Mouse (Mus musculus) stomach, postnatal 0 days (tissue): ENCODE data around the gene Fanca. TPM values are rescaled to one million over a fixed set of nuclear protein-coding genes. Genes with fewer than 3 reads are reported as not detected.

Experiments used
- ATAC-seq: fragments of 200-750 bp; cut with Nextera tagmentation; 2 replicates; pipeline ENCODE4 v1.8.0; 2017; ENCODE audit not compliant: low FRiP score, low TSS enrichment
- DNase-seq: peaks from one replicate; pipeline ENCODE4 v3.0.0-alpha.2; 2016; ENCODE audit warnings: low spot score
- H3K27ac ChIP-seq: fragments of 300-500 bp; sonication (generic); replicated peaks from 2 replicates; pipeline ENCODE4 v1.5.1; 2014; ENCODE audit warnings: mild to moderate bottlenecking, control low read depth
- H3K27me3 ChIP-seq: fragments of 300-500 bp; sonication (generic); 2 replicates; pipeline ENCODE4 v1.6.1; 2014; ENCODE audit warnings: low read length; ENCODE audit not compliant: control insufficient read depth, insufficient read depth
- H3K36me3 ChIP-seq: fragments of 300-500 bp; sonication (generic); 2 replicates; pipeline ENCODE4 v1.6.1; 2014; ENCODE audit warnings: low read length, mixed read lengths; ENCODE audit not compliant: control insufficient read depth, insufficient read depth
- H3K4me1 ChIP-seq: fragments of 300-500 bp; sonication (generic); replicated peaks from 2 replicates; pipeline ENCODE4 v1.6.1; 2014; ENCODE audit warnings: antibody characterized with exemption; ENCODE audit not compliant: control insufficient read depth, insufficient read depth
- H3K4me2 ChIP-seq: fragments of 300-500 bp; sonication (generic); replicated peaks from 2 replicates; pipeline ENCODE4 v1.6.1; 2014; ENCODE audit warnings: low read depth, mild to moderate bottlenecking, control low read depth, moderate library complexity
- H3K4me3 ChIP-seq: fragments of 300-500 bp; sonication (generic); 2 replicates; pipeline ENCODE4 v1.5.1; 2014; ENCODE audit warnings: low read depth, low read length, control low read depth
- H3K9ac ChIP-seq: fragments of 300-500 bp; sonication (generic); 2 replicates; pipeline ENCODE4 v1.6.1; 2014; ENCODE audit warnings: mild to moderate bottlenecking, low read length, control low read depth, mixed read lengths
- H3K9me3 ChIP-seq: fragments of 300-500 bp; sonication (generic); 2 replicates; pipeline ENCODE4 v1.6.1; 2016; ENCODE audit warnings: low read length; ENCODE audit not compliant: control insufficient read depth
- CTCF ChIP-seq: IDR thresholded peaks from 2 replicates; pipeline ENCODE4 v1.5.1; 2016; ENCODE audit warnings: antibody characterized with exemption, low read depth, mild to moderate bottlenecking, moderate library complexity
- EP300 ChIP-seq: optimal IDR thresholded peaks from 2 replicates; pipeline ENCODE3; 2016; ENCODE audit warnings: antibody characterized with exemption
- WGBS: fragments of 180-500 bp; shearing (Covaris S2); extraction: QIAGEN DNeasy Blood & Tissue Kit; methylation state at CpG from one replicate; pipeline ENCODE4 v1.1.7; 2014; 5-methylcytosine and 5-hydroxymethylcytosine counted together
- polyA plus RNA-seq: library from polyadenylated mRNA; unstranded; fragments of >200 nt; fragmentation: Nextera tagmentation; extraction: Ambion mirVana; gene quantifications from 2 replicates; pipeline ENCODE4 v1.2.1, GENCODE M21; 2015

Fanca gene
- polyA plus RNA-seq, 1 experiment from 2014 or later: 5.3 TPM

- Histone ChIP-seq H3K9ac (no peak overlapping the region), H3K9me3 (no peaks in the 10 kb centered on the region), H3K4me3 (no peak overlapping the region), H3K4me1 (no peaks in the 10 kb centered on the region), H3K27me3 (no peaks in the 10 kb centered on the region), H3K4me2 (no peak overlapping the region), H3K36me3 (no peaks in the 10 kb centered on the region), H3K27ac (peak overlapping the region; percentile 78; the same call in 1 of the 2 replicates)
- ATAC-seq (no peak), DNase-seq (peak; percentile 47)
- no peak for TF ChIP-seq EP300
- TF ChIP-seq CTCF: no peak
- WGBS: 69% methylated on average over 8 of the region's 8 CpGs
Observed at GRCm38 (mm10) chr8:123342253-123342652, 23.9 kb upstream of the Fanca start.

- DNase-seq (peak; percentile 84), ATAC-seq (peak; percentile 93)
- no peak overlapping the region for H3K4me2 ChIP-seq
- 60% methylated on average over 27 of the region's 27 CpGs for WGBS
- no peaks in the 10 kb centered on the region for H3K4me1 ChIP-seq
- peak overlapping the region; percentile 78 for H3K27ac ChIP-seq
- H3K36me3 ChIP-seq: no peaks in the 10 kb centered on the region
- H3K4me3 ChIP-seq: no peak overlapping the region
- no peaks in the 10 kb centered on the region for H3K9me3 ChIP-seq
- no peaks in the 10 kb centered on the region for H3K27me3 ChIP-seq
- TF ChIP-seq EP300 (no peak), CTCF (no peak)
- no peak overlapping the region for H3K9ac ChIP-seq
Observed at GRCm38 (mm10) chr8:123341040-123342015, 23.0 kb upstream of the Fanca start.

GRCm38 (mm10) chr8:123340071-123340470 lies 21.7 kb upstream of the Fanca start:
- DNase-seq (no peak), ATAC-seq (no peak)
- Histone ChIP-seq H3K4me2 (no peak overlapping the region), H3K4me1 (no peaks in the 10 kb centered on the region), H3K9me3 (no peaks in the 10 kb centered on the region), H3K36me3 (no peaks in the 10 kb centered on the region), H3K27me3 (no peaks in the 10 kb centered on the region), H3K4me3 (no peak overlapping the region), H3K9ac (no peak overlapping the region), H3K27ac (no peak overlapping the region)
- WGBS: over 99% methylated on average over 4 of the region's 4 CpGs
- TF ChIP-seq CTCF (peak; percentile 41; the same call in 1 of the 2 replicates), EP300 (no peak)

GRCm38 (mm10) chr8:123337475-123337874 lies 19.1 kb upstream of the Fanca start:
- Histone ChIP-seq H3K4me3 (no peak overlapping the region), H3K4me2 (no peak overlapping the region), H3K27ac (no peak overlapping the region; the same call in 1 of the 2 replicates), H3K9me3 (no peaks in the 10 kb centered on the region), H3K27me3 (no peaks in the 10 kb centered on the region), H3K4me1 (no peaks in the 10 kb centered on the region), H3K36me3 (no peaks in the 10 kb centered on the region), H3K9ac (no peak overlapping the region)
- ATAC-seq (no peak; the same call in 1 of the 2 replicates), DNase-seq (peak; percentile 63)
- 57% methylated on average over 3 of the region's 3 CpGs for WGBS
- TF ChIP-seq EP300 (no peak), CTCF (no peak)

GRCm38 (mm10) chr8:123334467-123334866 lies 16.1 kb upstream of the Fanca start:
- ATAC-seq (no peak), DNase-seq (no peak)
- WGBS: 18% methylated on average over 1 of the region's 1 CpGs
- no peak overlapping the region for H3K9ac ChIP-seq
- no peaks in the 10 kb centered on the region for H3K36me3 ChIP-seq
- H3K27ac ChIP-seq: peak overlapping the region; percentile 40; the same call in 1 of the 2 replicates
- TF ChIP-seq CTCF: no peak
- TF ChIP-seq EP300: no peak
- H3K27me3 ChIP-seq: no peaks in the 10 kb centered on the region
- H3K9me3 ChIP-seq: no peaks in the 10 kb centered on the region
- H3K4me2 ChIP-seq: peak overlapping the region; percentile 77; the same call in 1 of the 2 replicates
- 0 out of 2 replicates have a peak overlapping the region, but pooled peaks have one; percentile 10 for H3K4me3 ChIP-seq
- H3K4me1 ChIP-seq: no peaks in the 10 kb centered on the region

- TF ChIP-seq EP300 (no peak), CTCF (no peak)
- Histone ChIP-seq H3K9ac (no peak overlapping the region), H3K4me3 (0 out of 2 replicates have a peak overlapping the region, but pooled peaks have one; percentile 10), H3K27me3 (no peaks in the 10 kb centered on the region), H3K27ac (peak overlapping the region; percentile 40; the same call in 1 of the 2 replicates), H3K4me2 (peak overlapping the region; percentile 77), H3K36me3 (no peaks in the 10 kb centered on the region), H3K4me1 (no peaks in the 10 kb centered on the region), H3K9me3 (no peaks in the 10 kb centered on the region)
- ATAC-seq (no peak), DNase-seq (no peak)
- whole genome bisulfite sequencing: 13% methylated on average over 7 of the region's 7 CpGs
Observed at GRCm38 (mm10) chr8:123333864-123334263, 15.5 kb upstream of the Fanca start.
